Mouse (Mus musculus): ENCODE measurements around the gene Hif3a. TPM values are rescaled to one million over a fixed set of nuclear protein-coding genes. Genes with fewer than 3 reads are reported as not detected.
A peak's percentile ranks its signal among the peaks of the same experiment; 100 is the strongest.

Gene Hif3a
- polyA plus RNA-seq, 1 experiment: 0.16 TPM

DNA sequence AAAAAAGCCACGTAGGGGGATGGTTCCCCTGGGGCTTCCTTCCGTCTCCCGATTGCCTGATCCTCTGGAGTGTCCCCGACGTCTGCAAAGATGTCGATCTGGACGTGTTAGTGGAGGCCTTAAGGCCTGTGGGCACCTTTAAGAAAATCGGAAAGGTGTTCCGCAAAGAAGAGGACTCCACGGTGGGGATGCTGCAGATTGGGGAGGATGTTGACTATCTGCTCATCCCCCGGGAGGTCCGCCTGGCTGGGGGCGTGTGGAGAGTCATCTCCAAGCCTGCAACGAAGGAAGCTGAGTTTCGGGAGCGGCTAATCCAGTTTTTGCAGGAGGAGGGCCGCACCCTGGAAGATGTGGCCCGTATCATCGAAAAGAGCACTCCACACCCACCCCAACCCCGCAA lies 67.8 kb downstream of the Hif3a start:
- TF ChIP-seq TCF3 (IDR thresholded peaks at IDR 0.05; ENCODE audit: insufficient read length, low read depth) (no peak), REST (IDR thresholded peaks at IDR 0.05; ENCODE audit: insufficient read depth, insufficient read length) (no peak)
- H3K36me3 ChIP-seq (ENCODE audit: control insufficient read depth, insufficient read depth): no peaks in the 10 kb centered on the region
- H3K79me2 ChIP-seq (ENCODE audit: control insufficient read depth, insufficient read depth): peaks cover 18% of the 10 kb centered on the region
- peak overlapping the region; percentile 80 for H3K4me2 ChIP-seq (ENCODE audit: low read depth)
- no peaks in the 10 kb centered on the region for H3K27me3 ChIP-seq (ENCODE audit: control insufficient read depth, insufficient read depth, insufficient read length)
- H3K4me3 ChIP-seq: peak overlapping the region; percentile 87
- H3ac ChIP-seq (ENCODE audit: control insufficient read depth, insufficient read length): peak overlapping the region; percentile 17

DNA sequence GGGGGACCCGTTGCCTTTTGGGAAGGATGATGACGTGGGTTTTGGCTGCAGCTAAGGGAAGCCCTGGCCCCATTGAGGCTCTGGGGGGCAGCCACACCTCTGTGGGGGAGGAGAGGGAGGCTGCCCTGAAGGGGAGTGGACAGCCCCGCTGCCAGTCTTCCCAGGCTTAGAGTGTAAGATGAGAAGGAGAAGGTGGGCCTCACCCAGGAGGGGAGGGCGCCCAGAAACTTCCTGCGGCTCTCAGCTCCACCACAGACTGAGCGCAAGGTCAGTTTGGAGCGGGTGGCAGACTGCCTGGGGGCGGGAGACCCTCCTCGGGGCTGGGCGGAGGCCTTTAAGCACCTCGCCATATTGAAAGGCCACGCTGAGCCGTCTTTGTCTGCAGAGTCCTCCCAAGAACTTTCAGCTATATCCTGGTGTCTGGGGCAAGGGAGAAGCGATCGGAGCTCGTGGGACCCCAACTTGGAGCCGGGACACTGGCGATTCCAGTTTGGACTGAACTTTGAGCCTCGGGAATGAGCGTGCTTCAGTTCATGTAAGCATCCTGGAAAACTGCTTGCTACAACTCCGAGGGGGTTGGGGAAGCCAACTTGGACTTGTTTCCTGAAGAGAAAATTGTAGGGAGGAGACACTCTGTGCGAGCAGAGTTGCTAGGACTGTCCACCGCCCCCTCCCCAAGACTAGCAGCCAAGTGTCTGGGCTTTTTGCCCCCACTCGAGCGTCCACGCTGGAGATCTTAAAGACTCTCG lies 68.4 kb downstream of the Hif3a start:
- H3ac ChIP-seq (ENCODE audit: control insufficient read depth, insufficient read length): peak overlapping the region; percentile 17
- H3K27me3 ChIP-seq (ENCODE audit: control insufficient read depth, insufficient read depth, insufficient read length): no peaks in the 10 kb centered on the region
- H3K4me3 ChIP-seq: peak overlapping the region; percentile 87
- H3K36me3 ChIP-seq (ENCODE audit: control insufficient read depth, insufficient read depth): no peaks in the 10 kb centered on the region
- TF ChIP-seq REST (IDR thresholded peaks at IDR 0.05; ENCODE audit: insufficient read depth, insufficient read length): no peak
- TF ChIP-seq POLR2A (IDR thresholded peaks at IDR 0.05; ENCODE audit: insufficient read length, low read depth): peak; percentile 84
- TF ChIP-seq POLR2AphosphoS2 (IDR thresholded peaks at IDR 0.05; ENCODE audit: insufficient read length, low read depth): peak; percentile 82
- H3K4me2 ChIP-seq (ENCODE audit: low read depth): peak overlapping the region; percentile 80
- peaks cover 18% of the 10 kb centered on the region for H3K79me2 ChIP-seq (ENCODE audit: control insufficient read depth, insufficient read depth)

DNA sequence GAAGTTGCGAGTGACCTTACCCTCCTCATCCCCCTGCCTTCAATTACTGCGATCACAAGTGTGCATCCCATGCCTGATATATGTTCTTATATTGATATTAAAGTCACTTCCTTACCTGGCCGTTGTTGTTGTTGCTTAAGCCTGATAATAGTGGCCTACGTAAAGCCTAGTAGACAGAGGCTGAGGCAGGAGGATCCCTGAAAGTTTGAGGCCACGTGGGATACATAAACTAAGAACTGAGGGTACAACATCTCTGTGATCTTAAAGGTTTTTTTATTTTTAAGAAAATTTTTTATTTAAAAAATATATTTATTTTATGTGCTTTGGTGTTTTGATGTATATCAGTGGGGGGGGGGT lies 69.8 kb downstream of the Hif3a start, which contains the start of gene Ccdc8:
Ccdc8 (plus strand) TSS at position 258 of the 357 bp plus-strand sequence.
- Histone ChIP-seq H3K4me3 (peak within 1 kb of the TSS; percentile 87), H3K79me2 (ENCODE audit: control insufficient read depth, insufficient read depth) (peaks cover 18% of the 10 kb centered on the region), H3ac (ENCODE audit: control insufficient read depth, insufficient read length) (no peak within 1 kb of the TSS), H3K36me3 (ENCODE audit: control insufficient read depth, insufficient read depth) (no peaks in the 10 kb centered on the region), H3K27me3 (ENCODE audit: control insufficient read depth, insufficient read depth, insufficient read length) (no peaks in the 10 kb centered on the region), H3K4me2 (ENCODE audit: low read depth) (peak within 1 kb of the TSS; percentile 62)
- TF ChIP-seq TCF12 (IDR thresholded peaks at IDR 0.05; ENCODE audit: insufficient read depth, poor library complexity, severe bottlenecking) (no peak), REST (IDR thresholded peaks at IDR 0.05; ENCODE audit: insufficient read depth, insufficient read length) (no peak), POLR2AphosphoS2 (IDR thresholded peaks at IDR 0.05; ENCODE audit: insufficient read length, low read depth) (no peak), TCF3 (IDR thresholded peaks at IDR 0.05; ENCODE audit: insufficient read length, low read depth) (no peak), MAX (IDR thresholded peaks at IDR 0.05; ENCODE audit: low read depth) (no peak), E2F4 (IDR thresholded peaks at IDR 0.05; ENCODE audit: insufficient read depth) (no peak), POLR2A (IDR thresholded peaks at IDR 0.05; ENCODE audit: insufficient read length, low read depth) (no peak), USF1 (IDR thresholded peaks at IDR 0.05; ENCODE audit: low read depth) (no peak), CEBPB (IDR thresholded peaks at IDR 0.05; ENCODE audit: insufficient read depth, poor library complexity, severe bottlenecking) (no peak), MYOD1 (IDR thresholded peaks at IDR 0.05; ENCODE audit: control insufficient read depth in 1 of 3, insufficient read length in 2 of 3, low read depth in 2 of 3) (no peak), SRF (IDR thresholded peaks at IDR 0.05; ENCODE audit: control insufficient read depth, insufficient read length, low read depth) (no peak), MYOG (IDR thresholded peaks at IDR 0.05; ENCODE audit: control insufficient read depth in 1 of 3, insufficient read depth in 1 of 3, insufficient read length in 2 of 3, low read depth in 2 of 3) (no peak)

DNA sequence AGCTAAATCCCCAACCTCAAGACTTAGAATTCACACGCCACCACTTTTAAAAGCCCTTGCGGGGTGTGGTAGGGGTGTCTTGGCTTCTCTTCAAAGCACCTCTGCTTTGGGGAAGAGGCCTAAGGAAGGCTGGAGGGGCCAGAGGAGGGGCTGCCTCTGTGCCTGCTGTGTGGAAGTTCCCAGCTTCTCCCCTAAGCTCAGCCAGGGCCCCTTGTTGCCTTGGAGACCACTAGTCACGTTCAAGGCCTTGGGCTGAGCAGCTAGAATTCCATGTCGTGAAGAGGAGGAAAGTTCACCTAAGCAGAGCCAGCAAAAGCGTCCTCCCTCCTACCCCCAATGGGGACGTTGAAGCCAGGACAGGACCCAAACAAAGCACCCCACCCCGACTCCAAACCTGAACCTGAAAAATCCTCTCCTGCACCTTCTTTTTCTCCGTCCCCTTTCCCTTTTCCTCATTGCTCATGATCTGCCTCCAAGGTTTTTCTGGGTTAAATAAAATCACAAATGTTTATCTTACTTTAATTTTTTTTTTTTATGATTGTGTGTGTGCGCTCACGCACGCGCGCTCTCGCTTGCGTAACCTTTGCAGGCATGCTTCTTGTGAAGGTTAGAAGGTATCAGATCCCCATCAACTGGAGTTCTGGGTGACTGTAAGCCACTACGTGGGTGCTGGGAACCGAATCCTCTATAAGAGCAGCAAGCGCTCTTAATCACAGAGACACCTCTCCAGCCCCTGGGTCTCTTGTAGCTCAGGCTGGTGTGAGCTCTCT lies 70.4 kb downstream of the Hif3a start:
- H3K4me2 ChIP-seq (ENCODE audit: low read depth): no peak overlapping the region
- H3K79me2 ChIP-seq (ENCODE audit: control insufficient read depth, insufficient read depth): peaks cover 16% of the 10 kb centered on the region
- H3K4me3 ChIP-seq: no peak overlapping the region
- H3K27me3 ChIP-seq (ENCODE audit: control insufficient read depth, insufficient read depth, insufficient read length): no peaks in the 10 kb centered on the region
- H3K36me3 ChIP-seq (ENCODE audit: control insufficient read depth, insufficient read depth): no peaks in the 10 kb centered on the region
- no peak overlapping the region for H3ac ChIP-seq (ENCODE audit: control insufficient read depth, insufficient read length)
- no peak for TF ChIP-seq REST (IDR thresholded peaks at IDR 0.05; ENCODE audit: insufficient read depth, insufficient read length)

DNA sequence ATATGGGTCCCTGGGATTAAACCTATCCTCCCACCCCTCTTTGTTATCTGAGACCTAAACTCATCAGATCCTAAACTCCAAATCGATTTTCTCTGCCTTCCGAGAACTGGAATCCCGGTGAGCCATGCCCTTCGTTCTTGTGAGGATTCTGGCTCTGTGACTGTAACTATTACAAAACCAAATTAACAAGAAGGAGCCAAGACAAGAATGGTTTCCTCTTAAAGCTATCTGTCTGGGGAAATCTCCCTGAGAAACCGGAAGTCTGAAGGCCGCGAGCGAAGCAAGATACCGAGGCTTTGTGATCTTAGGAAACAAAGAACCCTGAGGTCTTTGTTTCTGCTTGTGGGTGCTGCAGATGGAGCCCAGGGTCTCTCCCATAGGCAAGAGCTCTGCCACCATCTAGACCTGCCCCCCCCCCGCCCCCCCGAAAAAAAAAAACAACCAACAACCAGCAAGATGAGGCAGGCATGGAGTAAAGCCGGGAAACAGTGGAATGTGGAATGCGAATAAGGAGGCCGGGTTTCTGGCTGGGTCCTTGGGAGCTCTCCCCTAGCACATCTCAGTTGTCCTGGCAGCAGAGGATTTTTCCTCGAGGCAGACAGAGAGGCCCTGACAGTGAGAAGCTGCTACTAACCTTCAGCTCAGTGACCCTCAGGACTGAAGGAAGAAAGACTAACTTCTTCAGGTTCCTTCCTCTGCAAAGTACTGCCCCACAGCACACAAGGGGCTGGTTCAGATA lies 72.1 kb downstream of the Hif3a start:
- no peaks in the 10 kb centered on the region for H3K36me3 ChIP-seq (ENCODE audit: control insufficient read depth, insufficient read depth)
- peaks cover 9% of the 10 kb centered on the region for H3K79me2 ChIP-seq (ENCODE audit: control insufficient read depth, insufficient read depth)
- TF ChIP-seq TCF3 (IDR thresholded peaks at IDR 0.05; ENCODE audit: insufficient read length, low read depth) (no peak), TCF12 (IDR thresholded peaks at IDR 0.05; ENCODE audit: insufficient read depth, poor library complexity, severe bottlenecking) (no peak), MAX (IDR thresholded peaks at IDR 0.05; ENCODE audit: low read depth) (no peak), CEBPB (IDR thresholded peaks at IDR 0.05; ENCODE audit: insufficient read depth, poor library complexity, severe bottlenecking) (no peak), USF1 (IDR thresholded peaks at IDR 0.05; ENCODE audit: low read depth) (no peak), MYOG (IDR thresholded peaks at IDR 0.05; ENCODE audit: control insufficient read depth in 1 of 3, insufficient read depth in 1 of 3, insufficient read length in 2 of 3, low read depth in 2 of 3) (no peak), SRF (IDR thresholded peaks at IDR 0.05; ENCODE audit: control insufficient read depth, insufficient read length, low read depth) (no peak), REST (IDR thresholded peaks at IDR 0.05; ENCODE audit: insufficient read depth, insufficient read length) (no peak), POLR2A (IDR thresholded peaks at IDR 0.05; ENCODE audit: insufficient read length, low read depth) (no peak), MYOD1 (IDR thresholded peaks at IDR 0.05; ENCODE audit: control insufficient read depth in 1 of 3, insufficient read length in 2 of 3, low read depth in 2 of 3) (no peak), POLR2AphosphoS2 (IDR thresholded peaks at IDR 0.05; ENCODE audit: insufficient read length, low read depth) (no peak), E2F4 (IDR thresholded peaks at IDR 0.05; ENCODE audit: insufficient read depth) (no peak)
- H3ac ChIP-seq (ENCODE audit: control insufficient read depth, insufficient read length): no peak overlapping the region
- no peak overlapping the region for H3K4me3 ChIP-seq
- H3K4me2 ChIP-seq (ENCODE audit: low read depth): no peak overlapping the region
- H3K27me3 ChIP-seq (ENCODE audit: control insufficient read depth, insufficient read depth, insufficient read length): no peaks in the 10 kb centered on the region
